Mouse (Mus musculus) c-Kit-positive CD71-negative TER-119-negative erythroid progenitor cells, embryonic 14.5 days (primary cell): Measurements from ENCODE around the gene Filip1l.

Source experiments
- DNase-seq: peaks from one replicate; pipeline ENCODE4 v3.0.0-alpha.2; 2013; ENCODE audit warnings: low read depth

Gene Filip1l

DNA sequence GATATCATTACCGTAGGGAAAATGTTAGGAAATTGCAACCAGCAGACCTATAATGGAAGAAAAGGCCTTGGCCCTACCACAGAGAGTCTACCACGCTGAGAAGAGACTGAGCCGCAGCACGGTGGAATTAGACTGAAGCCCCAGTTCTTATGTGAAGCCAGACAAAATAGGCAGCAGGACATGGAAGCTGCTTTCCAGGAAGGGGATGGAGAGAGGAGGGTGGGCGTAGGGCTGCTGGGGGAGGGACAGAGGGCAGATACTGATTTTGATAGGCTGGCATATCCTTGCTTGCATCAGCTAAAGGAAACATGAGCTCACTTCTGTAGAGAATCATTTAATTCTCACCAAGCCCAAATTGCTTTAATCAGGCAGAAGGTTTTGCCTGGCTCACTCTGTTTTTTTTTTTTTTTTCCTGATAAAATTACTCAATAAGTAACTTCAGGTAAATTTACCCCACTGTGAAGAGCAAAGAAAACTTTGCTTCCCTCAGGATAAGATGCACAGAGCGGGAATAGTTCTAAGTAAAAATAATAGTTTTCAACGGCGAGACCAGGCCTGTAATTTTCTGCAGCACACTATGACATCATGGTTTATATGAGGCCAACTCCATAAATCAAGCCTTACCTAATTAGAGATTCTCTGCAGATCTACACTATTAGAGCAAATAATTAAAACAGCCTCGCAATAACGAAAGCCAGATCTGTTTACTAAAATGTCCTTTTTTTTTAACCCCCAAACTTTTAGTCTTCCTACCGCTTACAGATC lies 84.8 kb downstream of the Filip1l start:
- no peak for DNase-seq

DNA sequence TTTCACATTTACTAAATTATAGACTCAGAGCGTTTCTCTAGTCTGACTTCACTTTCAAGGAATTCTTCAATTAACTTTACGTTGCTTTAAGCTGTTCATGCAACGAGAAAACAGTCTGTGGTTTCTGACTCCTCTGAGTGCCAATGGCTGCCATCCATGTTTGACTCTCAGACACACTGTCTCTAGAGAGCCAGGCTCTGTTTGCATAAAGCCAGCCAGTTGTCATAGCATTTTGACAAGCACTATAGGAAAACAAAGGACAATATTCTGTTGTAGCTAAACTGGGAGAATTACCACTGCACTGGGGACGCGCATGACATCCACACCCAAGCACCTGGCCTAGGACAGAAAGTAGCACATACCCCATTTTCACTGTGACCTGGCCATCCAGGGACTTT lies 85.4 kb downstream of the Filip1l start:
- DNase-seq, result no peak

DNA sequence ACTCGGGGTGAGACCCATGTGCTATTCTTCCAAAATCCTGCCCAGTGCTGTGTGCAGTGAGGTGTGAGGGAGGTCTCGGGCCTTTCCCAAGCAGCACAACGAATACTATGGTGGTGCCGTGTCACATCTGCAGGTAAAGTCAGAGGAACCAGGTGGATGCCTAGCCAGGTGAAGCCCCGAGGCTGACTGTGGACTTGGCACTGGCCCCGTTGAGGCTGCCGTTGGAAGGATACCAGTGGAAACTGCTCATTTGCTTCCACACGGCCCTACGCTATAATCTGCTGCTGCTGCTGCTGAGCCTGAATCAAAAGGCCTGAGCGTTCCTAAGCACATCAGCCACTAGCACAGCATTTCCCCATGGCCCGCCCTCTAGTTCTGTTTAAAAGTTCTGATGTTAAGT lies 86.3 kb downstream of the Filip1l start:
- no peak for DNase-seq

DNA sequence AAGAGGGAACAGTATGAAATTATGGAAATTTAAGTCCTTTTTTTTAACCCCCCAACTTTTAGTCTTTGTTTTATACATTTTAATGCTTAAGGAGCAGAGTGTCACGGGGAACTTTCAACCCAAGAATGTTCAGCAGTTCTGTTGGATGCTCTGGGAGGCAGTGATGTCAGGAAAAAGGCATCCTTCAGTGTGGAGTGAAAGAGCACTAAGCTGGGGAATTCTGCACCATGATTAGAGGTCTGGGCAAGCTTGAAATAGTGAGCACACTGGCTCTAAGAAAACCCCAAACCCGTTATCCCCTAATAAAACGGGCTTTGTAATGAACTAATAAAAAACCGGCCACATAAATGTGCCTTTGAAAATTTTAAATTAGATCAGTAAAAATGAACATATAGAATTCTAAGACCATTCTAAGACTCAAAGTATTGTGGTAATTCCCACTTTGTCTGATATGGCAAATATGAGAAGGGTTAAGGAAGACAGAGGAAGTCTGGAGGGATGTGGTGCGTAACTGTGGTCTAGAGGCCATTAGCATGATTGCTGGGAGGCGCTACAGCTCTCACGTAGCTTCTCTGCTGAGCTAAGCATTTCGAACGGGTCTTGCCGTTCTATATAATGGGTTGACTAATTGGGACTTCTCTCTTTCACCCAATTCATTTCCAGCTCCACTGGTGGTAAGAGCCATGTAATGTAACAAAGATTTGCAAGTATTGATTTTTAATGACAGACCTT lies 88.0 kb downstream of the Filip1l start:
- no peak for DNase-seq

DNA sequence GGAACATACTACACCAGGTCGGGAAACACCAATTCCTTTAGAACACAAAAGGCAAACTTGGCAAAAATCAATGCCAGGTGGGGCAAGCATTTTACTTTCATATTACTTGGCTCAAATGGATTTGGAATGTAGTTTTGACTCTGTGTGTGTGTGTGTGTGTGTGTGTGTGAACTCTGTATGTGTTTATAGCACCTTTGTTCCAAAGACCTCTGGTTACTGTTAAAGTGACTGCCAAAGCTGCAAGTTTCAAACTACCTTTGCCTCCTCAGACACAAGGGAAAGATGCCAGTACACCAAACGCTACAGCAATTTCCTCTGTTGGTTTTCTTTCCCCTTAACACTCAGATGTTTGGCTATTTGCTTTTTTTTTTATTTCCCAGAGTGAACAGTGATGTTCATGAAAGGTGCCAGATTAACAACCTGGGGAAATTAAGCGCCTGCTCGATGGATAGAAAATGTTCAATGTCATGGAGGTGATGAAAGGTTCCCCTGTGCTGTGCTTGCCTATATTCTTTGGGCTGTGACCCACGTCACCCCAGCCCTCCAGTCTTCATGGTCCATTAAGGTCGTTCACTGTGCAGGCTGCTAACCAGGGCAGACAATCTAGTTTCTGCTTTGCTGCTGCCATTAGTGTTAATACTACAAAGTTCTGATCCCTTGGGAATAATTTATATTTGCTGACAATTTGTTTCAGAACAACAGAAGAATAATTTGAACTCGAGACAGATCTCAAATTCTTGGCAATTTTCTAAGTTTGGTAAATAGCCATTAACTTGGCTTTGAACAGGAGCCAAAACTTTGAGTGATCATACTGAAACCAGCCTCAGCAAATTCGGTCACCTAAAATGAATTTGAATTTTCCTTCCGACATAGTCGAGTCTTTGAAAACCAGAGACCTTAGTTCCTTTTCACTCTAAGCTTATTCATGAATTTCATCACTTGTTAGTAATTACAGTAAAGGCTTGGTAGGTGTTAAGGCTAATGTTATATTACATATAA lies 92.5 kb downstream of the Filip1l start:
- no peak for DNase-seq

DNA sequence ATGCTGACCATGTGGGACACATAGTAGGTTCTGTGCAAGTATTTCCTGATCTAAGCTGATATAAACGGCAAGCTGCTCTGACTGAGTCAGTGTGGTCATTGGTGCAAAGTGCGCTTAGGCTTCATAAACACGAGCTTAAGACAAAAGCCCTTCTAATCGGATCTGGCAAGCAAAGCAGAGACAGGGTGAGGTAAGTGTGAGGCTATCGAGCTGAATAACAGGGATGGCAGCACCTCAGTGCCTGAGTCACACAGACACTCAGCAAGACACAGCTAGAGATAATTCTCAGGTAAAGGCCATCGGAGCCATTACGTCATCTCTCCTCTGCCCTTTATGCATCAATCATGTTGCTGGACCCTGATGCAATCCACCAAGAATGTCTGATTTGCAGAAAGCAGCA lies 100.1 kb downstream of the Filip1l start:
- no peak for DNase-seq

DNA sequence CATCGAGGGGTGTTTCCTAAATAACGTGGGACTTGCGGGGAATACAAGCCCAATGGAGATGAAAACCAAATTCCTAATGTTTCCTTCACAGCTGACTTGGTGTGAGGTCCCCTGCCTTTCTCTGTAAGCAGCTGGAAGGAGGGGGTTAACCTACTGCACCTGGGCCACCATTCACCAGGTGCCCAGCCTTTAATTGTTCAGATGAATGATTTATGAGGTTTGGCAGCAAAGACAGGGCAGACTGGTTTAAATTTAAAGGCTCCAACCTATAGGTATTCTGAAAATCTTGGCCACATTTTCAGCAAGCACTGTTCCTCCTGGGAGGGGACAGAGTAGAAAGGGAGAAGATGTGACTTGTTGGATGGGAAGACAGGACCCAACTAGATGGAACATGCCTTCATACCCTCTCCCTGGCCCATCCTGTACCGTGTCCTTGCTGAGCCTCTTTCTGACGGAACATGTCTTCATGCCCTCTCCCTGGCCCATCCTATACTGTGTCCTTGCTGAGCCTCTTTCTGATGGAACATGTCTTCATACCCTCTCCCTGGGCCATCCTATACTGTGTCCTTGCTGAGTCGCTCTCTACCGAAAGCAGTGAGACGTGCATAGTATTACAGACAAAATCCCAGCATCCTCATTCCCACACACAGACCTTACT lies 101.3 kb downstream of the Filip1l start:
- no peak for DNase-seq

DNA sequence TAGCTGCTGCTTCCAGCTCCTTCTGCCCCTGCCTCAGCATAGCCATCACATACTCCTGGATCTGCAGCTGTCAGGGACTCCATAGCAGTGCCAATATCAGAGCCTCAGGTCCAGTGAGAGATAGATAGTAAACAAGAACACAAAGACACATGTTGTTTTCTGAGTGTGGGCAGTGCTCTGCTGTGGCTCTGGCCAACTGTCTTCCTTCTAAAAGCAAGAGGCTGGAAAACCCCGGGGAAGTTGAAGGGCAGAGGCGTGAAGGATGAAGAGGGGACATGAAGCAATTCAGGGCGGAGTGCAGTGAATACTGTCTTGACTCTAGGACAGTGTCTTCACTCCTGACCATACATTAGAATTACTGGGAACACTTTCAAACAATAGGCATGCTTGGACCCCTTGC lies 102.7 kb downstream of the Filip1l start:
- no peak for DNase-seq

DNA sequence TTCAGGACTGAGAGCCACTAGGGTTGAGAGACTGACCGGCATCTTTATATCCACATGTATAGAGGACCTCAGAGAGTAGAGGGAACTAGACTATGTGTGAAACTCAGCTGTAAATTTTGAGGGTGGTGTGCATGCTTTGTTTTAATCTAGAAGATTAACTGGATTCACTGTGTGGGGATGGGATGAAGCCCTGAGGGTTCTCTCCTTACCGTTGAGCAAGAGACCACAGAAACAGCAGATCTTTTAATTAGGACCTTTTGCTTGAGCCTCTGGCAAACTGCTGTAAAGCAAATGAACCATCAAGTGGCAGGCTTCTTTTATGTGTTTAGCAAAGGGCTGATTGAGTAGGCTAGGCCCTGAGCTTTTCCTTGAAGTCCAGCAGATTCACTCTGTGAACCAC lies 103.1 kb downstream of the Filip1l start:
- DNase-seq, result no peak

DNA sequence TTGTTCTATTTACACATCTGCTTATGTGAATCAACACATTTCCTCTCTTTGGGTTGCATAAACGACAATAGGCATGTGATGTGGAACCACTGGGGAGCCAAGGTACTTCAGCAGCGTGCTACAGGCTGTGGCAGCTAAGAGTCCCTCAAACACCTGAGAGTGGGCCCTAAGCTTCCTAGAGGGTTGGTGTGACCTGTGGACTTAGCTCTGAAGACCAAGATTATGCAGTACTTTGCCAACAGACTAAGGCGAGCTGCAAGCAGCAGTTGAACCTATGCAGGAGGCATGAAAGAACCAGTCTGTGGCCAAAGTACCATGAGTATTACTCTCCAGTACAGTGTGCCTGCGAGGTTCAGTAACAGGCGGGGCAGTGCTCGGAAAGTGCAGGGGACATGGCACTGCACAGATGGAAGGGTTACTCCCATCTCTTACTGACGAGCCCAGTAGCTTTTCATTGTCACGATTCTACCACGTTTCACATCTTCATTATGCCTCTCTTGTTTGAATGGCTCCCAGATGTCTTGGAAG lies 112.6 kb downstream of the Filip1l start:
- no peak for DNase-seq

DNA sequence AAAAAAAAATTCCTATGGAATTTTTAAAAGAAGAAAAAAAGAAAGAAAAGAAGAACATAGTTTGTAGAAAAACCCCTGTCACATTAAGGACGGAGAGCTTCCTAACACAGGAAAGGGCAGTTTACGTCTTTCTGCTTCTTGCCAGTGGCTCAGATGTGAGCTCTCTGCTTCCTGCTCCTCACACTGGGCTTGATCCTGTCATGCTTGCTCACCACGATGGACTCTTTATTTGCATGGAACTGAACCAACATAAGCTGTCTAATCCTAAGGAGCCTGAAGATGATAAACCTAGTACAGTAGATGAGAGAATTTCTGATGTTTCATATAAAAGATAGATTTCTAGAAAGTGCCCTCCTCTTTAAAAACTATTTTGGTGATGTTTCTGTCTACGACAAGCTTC lies 116.4 kb downstream of the Filip1l start:
- DNase-seq, result no peak

DNA sequence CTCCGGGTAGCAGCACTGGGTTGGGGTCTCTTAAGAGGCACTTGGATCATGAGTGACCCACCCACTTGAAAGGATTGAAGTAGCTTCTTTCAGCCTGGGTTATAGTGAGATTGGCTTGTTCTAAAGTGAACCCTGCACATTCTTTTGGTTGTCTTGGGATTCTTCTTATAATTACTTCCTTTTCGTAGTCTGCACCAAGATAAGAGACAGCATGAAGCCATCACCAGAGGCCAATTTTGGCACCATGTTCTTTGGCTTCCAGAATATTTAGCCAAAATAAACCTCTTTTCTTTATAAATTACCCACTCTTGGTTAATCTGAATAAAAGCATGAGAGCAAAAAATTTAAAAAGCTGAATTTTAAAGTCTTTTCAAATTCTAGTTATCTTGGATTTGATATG lies 117.0 kb downstream of the Filip1l start:
- DNase-seq, result no peak

DNA sequence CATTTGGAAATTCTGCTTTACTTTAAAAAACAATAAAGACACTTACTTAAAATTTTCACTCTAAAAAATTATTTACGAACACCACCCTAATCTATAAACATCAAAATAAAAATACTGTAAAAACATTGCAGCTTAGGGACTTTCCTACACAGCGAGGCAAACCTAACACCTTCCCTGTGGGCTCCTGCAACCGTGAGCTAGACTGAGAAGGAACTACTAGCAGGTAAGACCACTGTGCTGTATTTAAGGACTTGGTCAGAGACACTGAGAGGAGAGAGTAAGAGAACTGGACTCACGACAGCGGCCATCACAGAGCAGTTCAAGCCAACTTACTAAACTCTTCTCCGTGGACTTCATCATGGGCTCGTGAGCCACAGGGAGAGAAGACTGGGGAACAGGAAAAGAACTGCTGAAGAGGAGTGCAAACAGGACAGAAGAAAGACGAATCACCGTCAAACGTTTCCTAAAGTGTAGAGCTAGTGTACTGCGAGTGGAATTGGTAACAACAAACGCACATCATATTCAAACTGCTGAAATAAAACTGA lies 117.5 kb downstream of the Filip1l start:
- no peak for DNase-seq

DNA sequence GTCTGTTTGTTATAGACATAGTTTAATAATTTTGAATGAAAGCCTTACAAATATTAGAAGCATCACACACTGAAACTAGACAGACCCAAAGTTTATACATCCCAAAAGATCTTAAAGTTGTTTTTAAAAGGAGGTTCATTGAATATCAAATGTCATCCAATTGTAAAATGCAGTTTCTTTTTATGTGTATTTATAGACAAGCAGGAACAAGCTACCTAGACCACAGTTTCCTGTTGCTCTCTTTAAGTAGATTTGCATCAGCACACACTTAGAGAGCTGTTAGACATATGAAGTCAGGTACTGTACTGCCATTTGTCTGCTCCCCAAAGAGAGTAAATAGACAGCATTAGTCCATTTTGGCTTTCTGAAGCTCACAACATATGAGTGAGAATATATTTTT lies 118.2 kb downstream of the Filip1l start:
- no peak for DNase-seq

DNA sequence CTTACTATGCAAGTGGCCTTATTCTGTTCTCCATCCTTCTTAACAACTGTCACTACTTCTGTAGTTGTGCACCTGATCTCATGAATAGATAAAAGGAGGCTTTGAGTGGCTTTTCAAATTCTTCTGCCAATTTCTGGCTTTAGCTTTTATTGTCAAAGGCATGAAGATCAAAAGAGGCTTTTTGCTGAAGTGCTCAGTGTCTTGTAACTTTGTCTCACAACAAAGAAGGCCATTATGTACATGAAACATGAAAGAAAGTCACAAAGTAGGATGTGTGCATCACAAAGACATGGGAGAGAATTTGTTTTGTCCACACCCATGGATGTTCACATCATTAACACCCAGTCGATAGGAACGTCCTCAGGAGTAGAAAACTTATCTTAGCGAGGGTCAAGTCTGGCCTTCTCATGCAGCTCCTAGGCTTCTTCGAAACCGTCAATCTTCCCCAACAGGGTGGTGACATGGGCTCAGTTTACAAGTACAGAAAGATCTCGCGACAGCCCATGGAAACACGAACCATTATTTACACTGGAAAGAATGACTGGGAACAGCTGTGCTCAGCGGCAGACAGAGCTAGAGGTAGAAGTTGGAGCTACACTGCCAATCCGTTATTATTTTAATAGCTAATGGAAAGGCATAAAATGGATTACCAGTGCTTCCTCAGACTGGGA lies 120.7 kb downstream of the Filip1l start:
- no peak for DNase-seq

DNA sequence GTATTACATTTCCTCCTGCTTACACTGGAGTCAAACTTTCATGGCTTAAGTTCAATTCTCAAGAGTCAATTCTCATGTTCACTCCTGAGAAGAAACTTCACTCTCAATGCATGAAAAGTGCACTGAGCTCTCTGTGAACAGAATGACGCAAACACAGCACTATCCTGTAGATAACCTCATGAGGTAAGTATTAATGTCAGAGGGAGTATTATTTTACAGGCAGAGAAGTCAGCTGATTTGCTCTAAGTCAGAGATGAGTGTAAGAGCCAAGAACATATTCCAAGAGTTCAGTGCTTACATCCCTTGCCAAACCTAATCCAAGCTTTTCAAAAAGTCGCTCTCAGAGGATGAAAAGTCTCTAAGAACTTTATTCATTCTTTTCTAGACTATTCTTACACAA lies 125.6 kb downstream of the Filip1l start:
- no peak for DNase-seq

DNA sequence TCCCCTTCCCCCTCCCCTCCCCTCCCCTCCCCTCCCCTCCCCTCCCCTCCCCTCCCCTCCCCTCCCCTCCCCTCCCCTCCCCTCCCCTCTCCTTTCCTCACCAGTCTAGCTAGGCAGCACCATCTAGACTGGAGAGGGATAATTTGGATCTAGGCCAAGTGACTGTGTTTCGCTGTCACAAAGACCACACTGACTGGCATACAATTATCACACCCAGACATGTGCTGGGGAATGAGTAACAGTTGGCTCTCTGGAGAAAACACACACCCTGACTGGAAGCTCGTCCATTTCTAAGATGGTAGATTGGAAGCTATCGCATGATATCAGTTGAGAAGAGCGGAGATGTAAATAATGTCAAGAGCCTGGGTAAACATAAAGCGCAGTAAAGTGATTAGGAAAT lies 126.9 kb downstream of the Filip1l start:
- DNase-seq, result no peak

DNA sequence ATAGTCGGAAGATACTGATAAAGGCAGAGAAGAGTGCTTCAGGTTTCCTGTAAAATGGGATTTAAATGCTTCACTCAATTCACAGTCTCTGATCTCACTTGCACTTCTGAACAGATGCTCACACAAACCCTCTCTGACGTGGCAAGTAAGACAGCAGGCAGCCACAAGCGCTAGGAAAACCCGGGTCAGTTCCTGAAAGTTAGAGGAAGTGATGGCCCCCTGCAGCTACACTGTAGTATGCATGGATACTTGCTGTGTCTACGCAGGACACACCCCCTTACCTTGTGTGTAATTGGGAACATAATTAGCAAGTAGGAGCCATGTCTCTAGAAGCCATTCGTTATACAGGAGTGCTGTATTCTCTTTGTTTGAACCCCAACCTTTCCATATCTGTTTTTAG lies 129.4 kb downstream of the Filip1l start:
- DNase-seq, result peak; percentile 24

DNA sequence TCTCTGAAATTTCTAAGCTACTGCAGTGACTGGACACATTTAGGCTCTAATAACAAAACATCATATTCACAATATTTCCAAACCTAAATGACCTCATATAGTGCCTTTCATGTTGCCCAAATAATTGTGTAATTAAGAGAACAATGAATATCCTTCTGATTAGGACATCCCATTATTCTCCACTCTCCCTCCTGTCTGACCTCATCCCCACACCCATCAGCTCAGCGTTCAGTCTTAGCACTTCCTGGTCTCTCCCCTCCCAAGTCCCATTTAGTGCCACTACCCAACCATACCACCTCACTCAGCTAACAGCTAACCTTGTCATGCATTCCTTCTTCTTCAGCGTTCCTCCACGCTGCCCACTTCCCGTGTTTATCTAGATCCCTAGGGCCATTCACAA lies 130.0 kb downstream of the Filip1l start:
- no peak for DNase-seq

DNA sequence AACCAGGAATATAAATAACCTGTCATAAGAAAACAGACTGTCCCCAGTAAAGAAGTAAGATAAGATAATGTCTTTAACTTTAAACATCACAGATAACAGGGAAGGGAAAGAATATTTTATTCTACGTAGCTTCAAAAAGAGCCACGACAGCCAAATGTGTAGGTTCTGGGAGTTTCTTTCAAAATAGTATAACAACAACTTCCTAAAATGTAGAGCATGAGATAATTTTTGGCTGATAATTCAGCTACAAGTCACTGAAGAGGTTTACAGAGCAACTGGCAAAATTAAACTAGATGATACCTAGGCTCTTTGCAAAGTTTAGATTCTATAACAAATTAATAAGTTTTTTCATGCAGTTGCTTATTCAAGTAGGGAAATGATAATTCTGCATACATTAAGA lies 130.6 kb downstream of the Filip1l start:
- no peak for DNase-seq
